Mouse (Mus musculus) heart, postnatal 0 days (tissue): ENCODE measurements around the gene Lrch1.

Source experiments
- CTCF ChIP-seq: IDR thresholded peaks from 2 replicates; pipeline ENCODE4 v1.5.1; 2016; ENCODE audit warnings: antibody characterized with exemption, control low read depth, low read depth
- EP300 ChIP-seq: IDR thresholded peaks from 2 replicates; pipeline ENCODE4 v1.6.1; 2016; ENCODE audit warnings: antibody characterized with exemption, low read depth

DNA sequence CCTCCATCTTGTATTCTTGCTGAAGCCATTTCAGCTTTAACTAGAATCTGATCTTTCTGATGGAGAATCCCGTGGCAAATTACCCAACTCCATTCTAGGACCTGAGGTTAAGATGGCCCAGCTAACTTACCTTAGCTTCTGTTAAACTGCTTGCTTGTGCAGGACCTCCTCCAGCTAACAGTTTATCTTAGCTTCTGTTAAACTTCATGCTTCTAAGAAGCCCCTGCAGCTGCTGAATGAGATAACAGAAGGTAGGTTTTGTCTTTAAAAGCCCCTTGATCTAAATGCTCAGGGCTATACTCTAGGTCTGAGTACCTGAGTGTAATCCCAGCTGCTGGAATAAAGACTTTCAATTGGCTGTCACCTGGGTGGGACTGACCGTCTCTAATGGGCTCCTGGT lies 17.9 kb downstream of the Lrch1 start:
- TF ChIP-seq CTCF, result no peak
- TF ChIP-seq EP300, result no peak
